Mouse (Mus musculus) bone marrow macrophage, adult 2 months (primary cell): ENCODE data around the gene Gstp3.

Source experiments
- CTCF ChIP-seq: IDR thresholded peaks from 2 replicates; pipeline ENCODE4 v1.5.1; 2012; ENCODE audit warnings: low read depth, mild to moderate bottlenecking, low read length, moderate library complexity
- POLR2A ChIP-seq: IDR thresholded peaks from 2 replicates; pipeline ENCODE4 v1.6.1; 2012; ENCODE audit warnings: mild to moderate bottlenecking, low read depth, low read length, borderline replicate concordance

GRCm38 (mm10) chr19:4092750-4093149 is 33.4 kb upstream of the Gstp3 start:
- no peak for TF ChIP-seq CTCF
- no peak for TF ChIP-seq POLR2A
